Mouse (Mus musculus): ENCODE data around the gene Lhx1.

The Lhx1 gene

GRCm38 (mm10) chr11:84476641-84477040, 48.7 kb downstream of the Lhx1 start:
- DNase-seq = no peak

GRCm38 (mm10) chr11:84475991-84476390, 49.3 kb downstream of the Lhx1 start:
- no peak for DNase-seq

GRCm38 (mm10) chr11:84473093-84473667, 52.2 kb downstream of the Lhx1 start:
- DNase-seq = no peak
